Mouse (Mus musculus) midbrain, embryonic 15.5 days (tissue): ENCODE measurements around the gene Fancb. TPM values are rescaled to one million over a fixed set of nuclear protein-coding genes. Genes with fewer than 3 reads are reported as not detected.

ENCODE experiments used
- ATAC-seq: fragments of 200-750 bp; cut with Nextera tagmentation; replicated peaks from 2 replicates; pipeline ENCODE4 v1.8.0; 2017; ENCODE audit warnings: moderate TSS enrichment
- H3K27ac ChIP-seq: fragments of 300-500 bp; sonication (generic); 2 replicates; pipeline ENCODE4 v1.5.1; 2015; ENCODE audit warnings: mild to moderate bottlenecking, inconsistent platforms
- H3K27me3 ChIP-seq: fragments of 300-500 bp; sonication (generic); replicated peaks from 2 replicates; pipeline ENCODE4 v1.6.1; 2015; ENCODE audit warnings: inconsistent platforms
- H3K36me3 ChIP-seq: fragments of 300-500 bp; sonication (generic); replicated peaks from 2 replicates; pipeline ENCODE4 v1.6.1; 2015; ENCODE audit warnings: inconsistent platforms
- H3K4me1 ChIP-seq: fragments of 300-500 bp; sonication (generic); 2 replicates; pipeline ENCODE4 v1.6.1; 2015; ENCODE audit warnings: inconsistent platforms
- H3K4me2 ChIP-seq: fragments of 300-500 bp; sonication (generic); 2 replicates; pipeline ENCODE4 v1.6.1; 2015; ENCODE audit warnings: inconsistent platforms, mild to moderate bottlenecking, moderate library complexity
- H3K4me3 ChIP-seq: fragments of 300-500 bp; sonication (generic); 2 replicates; pipeline ENCODE4 v1.5.1; 2015; ENCODE audit warnings: mild to moderate bottlenecking, inconsistent platforms
- H3K9ac ChIP-seq: fragments of 300-500 bp; sonication (generic); 2 replicates; pipeline ENCODE4 v1.6.1; 2015; ENCODE audit warnings: mild to moderate bottlenecking, inconsistent platforms
- H3K9me3 ChIP-seq: fragments of 300-500 bp; sonication (generic); 2 replicates; pipeline ENCODE4 v1.6.1; 2016; ENCODE audit warnings: inconsistent platforms
- WGBS: fragments of 180-500 bp; shearing (Covaris S2); methylation state at CpG from one replicate; pipeline ENCODE4 v1.1.7; 2015; ENCODE audit warnings: mixed read lengths; 5-methylcytosine and 5-hydroxymethylcytosine counted together
- polyA plus RNA-seq: library from polyadenylated mRNA; unstranded; fragments of >200 nt; fragmentation: Nextera tagmentation; extraction: Ambion mirVana; gene quantifications from 2 replicates; pipeline ENCODE4 v1.2.1, GENCODE M21; 2015

Fancb gene
- polyA plus RNA-seq = 2.1 and 2.6 TPM in 2 replicates

DNA sequence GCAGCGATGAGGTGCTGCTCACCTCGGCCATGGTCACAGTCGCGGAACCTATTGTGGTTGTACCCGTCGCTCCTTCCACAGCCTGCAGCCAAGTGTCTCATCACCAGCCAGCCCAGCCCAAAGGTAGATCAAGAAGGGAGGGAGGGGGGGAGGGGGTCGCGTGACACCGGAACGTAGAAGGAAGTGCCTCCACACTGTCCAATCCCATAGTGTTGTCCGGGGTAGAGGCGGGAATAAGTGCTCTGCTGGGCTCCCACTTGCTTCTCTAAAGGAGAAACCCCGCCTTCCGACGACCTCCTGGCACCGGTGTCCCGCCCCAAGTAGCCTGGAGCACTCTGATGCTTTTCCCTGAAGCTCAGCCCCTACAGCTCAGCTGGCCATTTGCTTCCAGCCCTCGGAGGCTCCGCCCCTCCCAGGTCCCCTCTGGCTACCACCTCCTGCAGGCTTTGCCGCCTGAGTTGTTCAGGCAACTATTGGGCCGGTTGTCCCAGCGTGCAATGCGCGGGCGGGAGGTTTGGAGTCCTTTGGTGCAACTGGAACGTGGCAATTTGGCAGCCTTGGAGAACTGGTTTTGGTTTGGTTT is at the start of gene Fancb, which contains the start of gene Mospd2:
TSS of gene Fancb (plus strand) at position 400 of the 583 bp plus-strand sequence.
TSS of gene Mospd2 (minus strand) at position 183 of the 583 bp plus-strand sequence.
- ATAC-seq = peak; percentile 100
- Histone ChIP-seq H3K4me1 (peaks cover 3% of the 10 kb centered on the region; the same call in 1 of the 2 replicates), H3K4me2 (peak within 1 kb of the TSS; percentile 49), H3K4me3 (peak within 1 kb of the TSS; percentile 63), H3K9ac (peak within 1 kb of the TSS; percentile 52), H3K36me3 (no peaks in the 10 kb centered on the region), H3K27ac (peak within 1 kb of the TSS; percentile 75), H3K27me3 (no peaks in the 10 kb centered on the region), H3K9me3 (no peaks in the 10 kb centered on the region)
- 17% methylated on average over 26 of the region's 26 CpGs for WGBS

GRCm38 (mm10) chrX:164941540-164941939 is 38.9 kb upstream of the Fancb start:
- no peaks in the 10 kb centered on the region for H3K36me3 ChIP-seq
- H3K27me3 ChIP-seq = no peaks in the 10 kb centered on the region
- H3K9ac ChIP-seq = no peak overlapping the region
- ATAC-seq = no peak
- 95% methylated on average over 5 of the region's 5 CpGs for WGBS
- no peak overlapping the region for H3K27ac ChIP-seq
- H3K9me3 ChIP-seq = no peaks in the 10 kb centered on the region
- H3K4me3 ChIP-seq = no peak overlapping the region
- H3K4me1 ChIP-seq = no peaks in the 10 kb centered on the region
- H3K4me2 ChIP-seq = no peak overlapping the region

GRCm38 (mm10) chrX:164951858-164952576 is 28.4 kb upstream of the Fancb start:
- Histone ChIP-seq H3K36me3 (no peaks in the 10 kb centered on the region), H3K9me3 (no peaks in the 10 kb centered on the region), H3K27ac (no peak overlapping the region), H3K27me3 (no peaks in the 10 kb centered on the region), H3K9ac (no peak overlapping the region), H3K4me3 (no peak overlapping the region), H3K4me1 (no peaks in the 10 kb centered on the region), H3K4me2 (no peak overlapping the region)
- 85% methylated on average over 11 of the region's 11 CpGs for WGBS
- no peak for ATAC-seq

GRCm38 (mm10) chrX:164952601-164953375 is 27.6 kb upstream of the Fancb start:
- no peaks in the 10 kb centered on the region for H3K36me3 ChIP-seq
- H3K4me2 ChIP-seq = no peak overlapping the region
- H3K4me1 ChIP-seq = no peaks in the 10 kb centered on the region
- H3K27me3 ChIP-seq = no peaks in the 10 kb centered on the region
- ATAC-seq = no peak
- H3K27ac ChIP-seq = no peak overlapping the region
- no peaks in the 10 kb centered on the region for H3K9me3 ChIP-seq
- H3K4me3 ChIP-seq = no peak overlapping the region
- WGBS = 83% methylated on average over 5 of the region's 5 CpGs
- H3K9ac ChIP-seq = no peak overlapping the region

DNA sequence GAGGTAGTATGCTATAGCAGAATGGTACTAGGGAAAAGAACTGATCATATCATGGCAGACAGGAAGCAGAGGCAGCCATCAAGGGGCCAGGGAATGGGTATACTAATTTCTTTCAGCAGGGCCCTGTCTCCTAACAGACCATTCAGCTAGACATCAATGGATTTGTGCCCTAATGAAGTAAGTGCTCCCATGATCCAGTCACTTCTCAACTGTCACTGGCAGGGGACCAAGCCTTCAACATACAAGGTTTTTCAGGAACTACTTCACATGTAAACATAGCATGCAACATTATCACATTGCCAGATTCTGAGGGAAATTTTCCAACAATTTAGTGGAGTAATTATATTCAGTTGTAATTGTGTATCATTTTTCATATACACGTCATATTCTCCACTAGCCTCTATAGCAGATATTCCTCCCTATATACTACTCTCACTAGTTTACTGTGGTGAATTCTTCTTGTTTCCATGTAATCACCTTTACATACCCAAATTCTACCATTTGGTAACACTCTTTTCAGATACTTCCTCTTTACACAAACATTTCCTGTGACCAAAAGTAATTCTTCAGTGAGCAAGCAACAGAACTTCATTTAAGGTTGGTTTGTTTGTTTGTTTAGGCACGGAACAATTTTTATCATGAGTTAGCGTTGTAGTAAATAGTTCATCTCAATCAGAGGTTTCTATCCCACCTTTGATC is 14.5 kb upstream of the Fancb start:
- 88% methylated on average over 3 of the region's 3 CpGs for WGBS
- Histone ChIP-seq H3K4me2 (no peak overlapping the region), H3K4me1 (no peaks in the 10 kb centered on the region), H3K36me3 (no peaks in the 10 kb centered on the region), H3K27me3 (no peaks in the 10 kb centered on the region), H3K9ac (no peak overlapping the region), H3K9me3 (no peaks in the 10 kb centered on the region), H3K27ac (no peak overlapping the region), H3K4me3 (no peak overlapping the region)
- ATAC-seq = no peak

GRCm38 (mm10) chrX:164971206-164971605 is 9.2 kb upstream of the Fancb start:
- Histone ChIP-seq H3K4me2 (no peak overlapping the region), H3K27me3 (no peaks in the 10 kb centered on the region), H3K9me3 (no peaks in the 10 kb centered on the region), H3K4me3 (no peak overlapping the region), H3K36me3 (no peaks in the 10 kb centered on the region), H3K4me1 (no peaks in the 10 kb centered on the region), H3K27ac (no peak overlapping the region), H3K9ac (no peak overlapping the region)
- no peak for ATAC-seq
- 79% methylated on average over 3 of the region's 3 CpGs for WGBS

- H3K36me3 ChIP-seq = no peaks in the 10 kb centered on the region
- 97% methylated on average over 2 of the region's 2 CpGs for WGBS
- peaks cover 3% of the 10 kb centered on the region; the same call in 1 of the 2 replicates for H3K4me1 ChIP-seq
- H3K4me3 ChIP-seq = peak overlapping the region; percentile 63; the same call in 1 of the 2 replicates
- H3K27me3 ChIP-seq = no peaks in the 10 kb centered on the region
- H3K9me3 ChIP-seq = no peaks in the 10 kb centered on the region
- ATAC-seq = no peak
- peak overlapping the region; percentile 49; the same call in 1 of the 2 replicates for H3K4me2 ChIP-seq
- H3K9ac ChIP-seq = no peak overlapping the region
- no peak overlapping the region for H3K27ac ChIP-seq
These were observed 1.5 kb upstream of the Fancb start for GRCm38 (mm10) chrX:164978866-164979265.

GRCm38 (mm10) chrX:165003141-165003540 is 22.7 kb downstream of the Fancb start:
- Histone ChIP-seq H3K9me3 (no peaks in the 10 kb centered on the region), H3K4me2 (no peak overlapping the region), H3K4me3 (no peak overlapping the region), H3K9ac (no peak overlapping the region), H3K4me1 (no peaks in the 10 kb centered on the region), H3K27me3 (peaks cover 4% of the 10 kb centered on the region; the same call in 1 of the 2 replicates), H3K36me3 (no peaks in the 10 kb centered on the region), H3K27ac (no peak overlapping the region)
- no peak for ATAC-seq
- 42% methylated on average over 4 of the region's 4 CpGs for WGBS

- Histone ChIP-seq H3K9me3 (no peaks in the 10 kb centered on the region), H3K4me3 (no peak within 1 kb of the TSS), H3K4me1 (no peaks in the 10 kb centered on the region), H3K9ac (no peak within 1 kb of the TSS), H3K36me3 (no peaks in the 10 kb centered on the region), H3K4me2 (no peak within 1 kb of the TSS), H3K27me3 (peaks cover 4% of the 10 kb centered on the region; the same call in 1 of the 2 replicates), H3K27ac (no peak within 1 kb of the TSS)
- ATAC-seq = no peak
These were observed 24.5 kb downstream of the Fancb start, which contains the start of gene Gm17604 for GRCm38 (mm10) chrX:165004779-165005324. Gene Gm17604 (minus strand): TSS chrX:165004829.
